In genomic region chr10:61695703-61696559, GRCm38 (mm10) we compare ENCODE assay signal across 8 mouse cellular contexts. TPM values are rescaled to one million over a fixed set of nuclear protein-coding genes. Genes with fewer than 3 reads are reported as not detected.
DNase-seq lines count a peak whose midpoint lies in the region; ATAC-seq and TF ChIP-seq lines count a peak whose summit lies in the region.

No protein-coding gene starts in this region.

- H3K4me1 ChIP-seq in kidney, postnatal 0 days (replicated peaks; ENCODE audit: insufficient read depth, low read length), result peaks cover 12% of the 10 kb centered on the region
- peaks cover 29% of the 10 kb centered on the region for H3K4me1 ChIP-seq in midbrain, embryonic 15.5 days

- peak overlapping the region; percentile 96 for H3K4me3 ChIP-seq in kidney, postnatal 0 days (replicated peaks; ENCODE audit: low read depth, low read length)
- peak overlapping the region; percentile 80 for H3K4me3 ChIP-seq in midbrain, embryonic 15.5 days

- 1% methylated on average over 101 of the region's 111 CpGs for WGBS in kidney, postnatal 0 days
- under 1% methylated on average over 111 of the region's 111 CpGs for WGBS in midbrain, embryonic 15.5 days

- H3K36me3 ChIP-seq in kidney, postnatal 0 days (ENCODE audit: insufficient read depth, low read length), result peaks cover 27% of the 10 kb centered on the region
- H3K36me3 ChIP-seq in midbrain, embryonic 15.5 days (replicated peaks), result peaks cover 21% of the 10 kb centered on the region

- H3K9me3 ChIP-seq in kidney, postnatal 0 days (replicated peaks; ENCODE audit: low read length), result no peaks in the 10 kb centered on the region
- no peaks in the 10 kb centered on the region for H3K9me3 ChIP-seq in midbrain, embryonic 15.5 days

- H3K27me3 ChIP-seq in kidney, postnatal 0 days (ENCODE audit: insufficient read depth, low read length), result no peaks in the 10 kb centered on the region
- no peaks in the 10 kb centered on the region for H3K27me3 ChIP-seq in midbrain, embryonic 15.5 days (replicated peaks)

- peak; percentile 8 to 19 for DNase-seq in left cerebral cortex, adult 18-20 months (ENCODE audit: low spot score in 2 of 2)
- no peak for DNase-seq in left cerebral cortex, adult 9 months (ENCODE audit: low spot score in 2 of 2)
- peak; percentile 35 for DNase-seq in T-cell, adult 2 months (ENCODE audit: low spot score)
- DNase-seq in kidney, postnatal 0 days (ENCODE audit: low spot score), result no peak
- DNase-seq in yolk sac, embryonic 10.5 days (ENCODE audit: low spot score), result peak; percentile 38

- peak overlapping the region; percentile 84 for H3K9ac ChIP-seq in kidney, postnatal 0 days (ENCODE audit: low read depth, low read length)
- H3K9ac ChIP-seq in midbrain, embryonic 15.5 days, result peak overlapping the region; percentile 83

- ATAC-seq in erythroid progenitor cell, adult 5-6 weeks (replicated peaks; ENCODE audit: low FRiP score, poor library complexity, severe bottlenecking), result peak; percentile 44
- peak; percentile 23; the same call in 1 of the 2 replicates for ATAC-seq in kidney, postnatal 0 days (replicated peaks; ENCODE audit: low FRiP score, low read depth)
- ATAC-seq in midbrain, embryonic 15.5 days (replicated peaks), result peak; percentile 65
- no peak; the same call in 1 of the 2 replicates for ATAC-seq in cerebellum, adult (ENCODE audit: insufficient number of reproducible peaks, low FRiP score, low TSS enrichment)

- peak overlapping the region; percentile 67; the same call in 1 of the 2 replicates for H3K27ac ChIP-seq in kidney, postnatal 0 days
- peak overlapping the region; percentile 76 for H3K27ac ChIP-seq in midbrain, embryonic 15.5 days

- no peak for TF ChIP-seq CTCF in kidney, postnatal 0 days (IDR thresholded peaks at IDR 0.05; ENCODE audit: low read depth)

- H3K4me2 ChIP-seq in kidney, postnatal 0 days (ENCODE audit: low read length), result peak overlapping the region; percentile 100
- peak overlapping the region; percentile 100 for H3K4me2 ChIP-seq in midbrain, embryonic 15.5 days

RNA-seq across cellular contexts. Expression of gene Tysnd1, which starts 0.6 kb away (rescaled TPM):
- total RNA-seq in left cerebral cortex, adult 18-20 months (2021), result 10 to 100 TPM; 22.0 to 23.1 TPM
- 6.3 and 14.1 TPM in 2 replicates for total RNA-seq in erythroid progenitor cell, adult 5-6 weeks (2015; ENCODE audit: low replicate concordance)
- total RNA-seq in erythroid progenitor cell, adult 5-6 weeks (2017; ENCODE audit: low replicate concordance), result 3.5 and 7.3 TPM in 2 replicates
- polyA plus RNA-seq in kidney, postnatal 0 days (2015; fragmentation: Nextera tagmentation; extraction: Ambion mirVana), result 41.2 and 49.6 TPM in 2 replicates
- polyA plus RNA-seq in midbrain, embryonic 15.5 days (2015; fragmentation: Nextera tagmentation; extraction: Ambion mirVana), result 31.1 and 32.9 TPM in 2 replicates

RNA-seq across cellular contexts. Expression of gene Sar1a, which starts 15.8 kb away (rescaled TPM):
- total RNA-seq in left cerebral cortex, adult 18-20 months (2021), result 100 to 1,000 TPM; 122 to 128 TPM
- total RNA-seq in erythroid progenitor cell, adult 5-6 weeks (2015; ENCODE audit: low replicate concordance), result 43.6 and 65.2 TPM in 2 replicates
- total RNA-seq in erythroid progenitor cell, adult 5-6 weeks (2017; ENCODE audit: low replicate concordance), result 26.9 and 52.8 TPM in 2 replicates
- 184 and 205 TPM in 2 replicates for polyA plus RNA-seq in kidney, postnatal 0 days (2015; fragmentation: Nextera tagmentation; extraction: Ambion mirVana)
- polyA plus RNA-seq in midbrain, embryonic 15.5 days (2015; fragmentation: Nextera tagmentation; extraction: Ambion mirVana), result 199 and 206 TPM in 2 replicates

RNA-seq across cellular contexts. Expression of gene Aifm2, which starts 19.1 kb away (rescaled TPM):
- total RNA-seq in left cerebral cortex, adult 18-20 months (2021), result 1 to 10 TPM; 9.3 to 9.8 TPM
- 1.3 and 6.5 TPM in 2 replicates for total RNA-seq in erythroid progenitor cell, adult 5-6 weeks (2015; ENCODE audit: low replicate concordance)
- 1.8 and 9.9 TPM in 2 replicates for total RNA-seq in erythroid progenitor cell, adult 5-6 weeks (2017; ENCODE audit: low replicate concordance)
- polyA plus RNA-seq in kidney, postnatal 0 days (2015; fragmentation: Nextera tagmentation; extraction: Ambion mirVana), result 21.4 and 22.1 TPM in 2 replicates
- polyA plus RNA-seq in midbrain, embryonic 15.5 days (2015; fragmentation: Nextera tagmentation; extraction: Ambion mirVana), result 12.0 and 14.0 TPM in 2 replicates

RNA-seq across cellular contexts. Expression of gene Ppa1, which starts 47.6 kb away (rescaled TPM):
- total RNA-seq in left cerebral cortex, adult 18-20 months (2021), result 100 to 1,000 TPM; 113 to 114 TPM
- total RNA-seq in erythroid progenitor cell, adult 5-6 weeks (2015; ENCODE audit: low replicate concordance), result 13.8 and 15.1 TPM in 2 replicates
- 7.0 and 17.5 TPM in 2 replicates for total RNA-seq in erythroid progenitor cell, adult 5-6 weeks (2017; ENCODE audit: low replicate concordance)
- polyA plus RNA-seq in kidney, postnatal 0 days (2015; fragmentation: Nextera tagmentation; extraction: Ambion mirVana), result 111 and 121 TPM in 2 replicates
- 209 and 210 TPM in 2 replicates for polyA plus RNA-seq in midbrain, embryonic 15.5 days (2015; fragmentation: Nextera tagmentation; extraction: Ambion mirVana)

Comparison
In these comparisons a context has a peak if more than half of its experiments do, and no peak if none do; other contexts are left out.
1. DNase-seq: peak in left cerebral cortex, adult 18-20 months (2 of 2), T-cell, adult 2 months (single experiment) and yolk sac, embryonic 10.5 days (single experiment); none in left cerebral cortex, adult 9 months (0 of 2) and kidney, postnatal 0 days (single experiment).